Mouse (Mus musculus) intestine, embryonic 14.5 days (tissue): ENCODE results near the gene Siae. TPM values are rescaled to one million over a fixed set of nuclear protein-coding genes. Genes with fewer than 3 reads are reported as not detected.
A peak's percentile ranks its signal among the peaks of the same experiment; 100 is the strongest.

Source experiments
- ATAC-seq: fragments of 200-750 bp; cut with Nextera tagmentation; replicated peaks from 2 replicates; pipeline ENCODE4 v1.8.0; 2017; ENCODE audit warnings: low read depth, moderate number of reproducible peaks, moderate TSS enrichment, moderate library complexity; ENCODE audit not compliant: low FRiP score, low TSS enrichment
- DNase-seq: peaks from one replicate; pipeline ENCODE4 v3.0.0-alpha.2; 2018; ENCODE audit warnings: low spot score
- H3K27ac ChIP-seq: fragments of 300-500 bp; sonication (generic); 2 replicates; pipeline ENCODE4 v1.5.1; 2014; ENCODE audit warnings: low read depth, mild to moderate bottlenecking, control low read depth
- H3K27me3 ChIP-seq: fragments of 300-500 bp; sonication (generic); replicated peaks from 2 replicates; pipeline ENCODE4 v1.6.1; 2014; ENCODE audit warnings: low read length, control low read depth; ENCODE audit not compliant: control insufficient read depth, insufficient read depth
- H3K36me3 ChIP-seq: fragments of 300-500 bp; sonication (generic); 2 replicates; pipeline ENCODE4 v1.6.1; 2014; ENCODE audit warnings: low read length, control low read depth; ENCODE audit not compliant: control insufficient read depth, insufficient read depth
- H3K4me1 ChIP-seq: fragments of 300-500 bp; sonication (generic); replicated peaks from 2 replicates; pipeline ENCODE4 v1.6.1; 2014; ENCODE audit warnings: low read length, control low read depth, mixed read lengths; ENCODE audit not compliant: control insufficient read depth, insufficient read depth
- H3K4me2 ChIP-seq: fragments of 300-500 bp; sonication (generic); 2 replicates; pipeline ENCODE4 v1.6.1; 2014; ENCODE audit warnings: low read length
- H3K4me3 ChIP-seq: fragments of 300-500 bp; sonication (generic); 2 replicates; pipeline ENCODE4 v1.5.1; 2014; ENCODE audit warnings: low read depth, low read length, control low read depth, mixed read lengths
- H3K9ac ChIP-seq: fragments of 300-500 bp; sonication (generic); 2 replicates; pipeline ENCODE4 v1.6.1; 2014; ENCODE audit warnings: mild to moderate bottlenecking, low read length
- H3K9me3 ChIP-seq: fragments of 300-500 bp; sonication (generic); 2 replicates; pipeline ENCODE4 v1.6.1; 2016; ENCODE audit warnings: low read length, control low read depth; ENCODE audit not compliant: control insufficient read depth
- WGBS: fragments of 180-500 bp; shearing (Covaris S2); extraction: QIAGEN DNeasy Blood & Tissue Kit; methylation state at CpG from one replicate; pipeline ENCODE4 v1.1.7; 2014; 5-methylcytosine and 5-hydroxymethylcytosine counted together
- polyA plus RNA-seq: library from polyadenylated mRNA; unstranded; fragments of >200 nt; fragmentation: Nextera tagmentation; extraction: Ambion mirVana; gene quantifications from 2 replicates; pipeline ENCODE4 v1.2.1, GENCODE M21; 2014

The Siae gene
- polyA plus RNA-seq, 1 experiment from 2014 or later, result 12.2 TPM

DNA sequence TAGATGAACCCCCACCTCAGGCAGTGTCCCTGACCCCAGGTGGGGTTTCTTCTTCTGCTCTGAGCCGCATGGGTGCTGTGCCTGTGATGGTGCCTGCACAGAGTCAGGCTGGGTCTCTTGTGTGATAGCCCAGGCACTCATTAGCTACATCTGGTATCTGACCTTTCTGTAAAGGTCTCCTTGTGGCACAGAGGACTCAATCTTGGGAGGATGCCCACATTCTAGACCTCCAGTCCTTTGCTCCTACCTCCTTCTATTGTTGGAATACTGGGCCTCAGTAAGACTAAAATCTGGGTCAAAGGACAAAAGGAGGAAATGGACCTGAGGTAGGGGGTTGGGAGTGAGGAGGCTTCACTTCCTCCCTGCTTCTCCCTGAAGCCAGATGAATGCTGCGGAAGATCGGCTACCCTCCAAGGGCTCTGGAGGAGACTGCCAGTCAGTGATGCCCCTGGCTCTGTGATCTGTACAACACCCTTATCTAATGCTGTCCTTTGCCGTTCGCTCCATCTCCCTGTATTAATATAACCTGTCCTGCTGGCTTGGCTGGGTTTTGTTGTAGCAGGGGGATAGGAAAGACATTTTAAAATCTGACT lies 17.7 kb upstream of the Siae start:
- WGBS, result 76% methylated on average over 5 of the region's 5 CpGs
- Histone ChIP-seq H3K27ac (no peak overlapping the region), H3K4me3 (no peak overlapping the region), H3K4me2 (no peak overlapping the region), H3K9me3 (no peaks in the 10 kb centered on the region), H3K27me3 (no peaks in the 10 kb centered on the region), H3K36me3 (no peaks in the 10 kb centered on the region), H3K4me1 (no peaks in the 10 kb centered on the region), H3K9ac (no peak overlapping the region)
- DNase-seq, result no peak
- ATAC-seq, result no peak

DNA sequence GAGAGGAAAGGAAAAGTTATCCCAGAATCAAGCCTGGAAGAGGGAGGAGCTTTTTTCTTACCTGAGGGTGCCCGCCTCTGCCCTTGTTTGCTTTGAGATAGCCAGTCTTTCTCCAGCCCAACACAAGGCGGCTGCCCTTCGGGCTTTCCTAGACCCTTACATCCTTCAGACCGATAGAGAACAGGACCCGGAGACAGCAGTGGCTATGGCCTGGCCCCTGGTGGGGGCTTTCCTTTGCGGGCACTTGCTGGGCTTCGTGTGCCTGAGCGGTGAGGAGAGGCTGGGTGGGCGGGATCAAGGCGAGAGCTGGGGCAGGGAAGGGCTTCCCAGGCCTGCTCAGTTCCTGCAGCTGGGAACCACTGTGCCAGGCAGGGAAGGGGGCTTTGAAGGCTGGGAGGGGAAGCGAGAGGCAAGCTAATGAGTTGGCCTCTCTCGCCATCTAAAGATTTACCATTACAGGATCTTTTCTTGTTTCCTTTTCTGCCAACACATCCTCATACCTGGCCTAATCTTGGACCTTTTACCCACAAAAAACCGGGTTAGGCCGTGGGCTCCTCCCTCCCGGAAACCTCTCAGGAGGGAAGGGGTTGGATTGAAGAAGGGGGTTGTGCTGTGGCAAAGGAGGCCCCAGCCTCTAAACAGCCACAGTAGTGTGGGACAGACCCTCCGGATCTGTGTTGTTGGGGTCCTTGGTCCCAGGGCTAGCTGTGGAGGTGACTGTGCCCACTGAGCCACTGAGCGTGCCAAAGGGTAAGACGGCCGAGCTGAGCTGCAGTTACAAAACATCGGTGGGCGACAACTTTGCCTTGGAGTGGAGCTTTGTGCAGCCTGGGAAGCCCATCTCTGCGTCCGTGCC lies 16.1 kb upstream of the Siae start, which contains the start of gene Vsig2:
TSS of gene Vsig2 (plus strand) at position 86 of the 856 bp plus-strand sequence.
- Histone ChIP-seq H3K27me3 (0 out of 2 replicates have a peak, but pooled peaks cover 3% of the 10 kb centered on the region), H3K4me3 (no peak within 1 kb of the TSS), H3K4me2 (0 out of 2 replicates have a peak within 1 kb of the TSS, but pooled peaks have one; percentile 12), H3K9ac (no peak within 1 kb of the TSS), H3K36me3 (no peaks in the 10 kb centered on the region), H3K4me1 (peaks cover 5% of the 10 kb centered on the region), H3K9me3 (no peaks in the 10 kb centered on the region), H3K27ac (no peak within 1 kb of the TSS)
- no peak for DNase-seq
- ATAC-seq, result no peak
- WGBS, result 47% methylated on average over 23 of the region's 23 CpGs

DNA sequence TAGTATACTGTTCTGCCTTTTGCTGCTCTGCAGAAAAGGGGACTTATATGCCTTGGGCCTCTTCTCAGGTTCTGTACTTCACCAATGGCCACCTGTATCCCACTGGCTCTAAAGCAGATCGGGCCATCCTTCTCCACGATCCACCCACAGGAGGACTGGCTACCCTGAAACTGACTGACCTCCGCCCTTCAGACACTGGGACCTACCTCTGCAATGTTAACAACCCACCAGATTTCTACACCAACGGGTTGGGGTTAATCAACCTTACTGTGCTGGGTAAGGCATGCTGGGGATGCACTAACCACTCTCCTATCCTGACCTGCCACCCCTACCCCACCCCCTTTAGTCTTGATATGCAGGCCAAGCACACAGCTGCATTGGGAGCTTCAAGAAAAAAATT lies 15.3 kb upstream of the Siae start:
- no peak overlapping the region for H3K27ac ChIP-seq
- no peaks in the 10 kb centered on the region for H3K36me3 ChIP-seq
- 87% methylated on average over 4 of the region's 4 CpGs for WGBS
- H3K4me1 ChIP-seq, result peaks cover 6% of the 10 kb centered on the region
- DNase-seq (no peak), ATAC-seq (no peak)
- no peak overlapping the region for H3K9ac ChIP-seq
- H3K4me3 ChIP-seq, result no peak overlapping the region
- no peaks in the 10 kb centered on the region for H3K9me3 ChIP-seq
- H3K4me2 ChIP-seq, result no peak overlapping the region
- H3K27me3 ChIP-seq, result peaks cover 8% of the 10 kb centered on the region; the same call in 1 of the 2 replicates

DNA sequence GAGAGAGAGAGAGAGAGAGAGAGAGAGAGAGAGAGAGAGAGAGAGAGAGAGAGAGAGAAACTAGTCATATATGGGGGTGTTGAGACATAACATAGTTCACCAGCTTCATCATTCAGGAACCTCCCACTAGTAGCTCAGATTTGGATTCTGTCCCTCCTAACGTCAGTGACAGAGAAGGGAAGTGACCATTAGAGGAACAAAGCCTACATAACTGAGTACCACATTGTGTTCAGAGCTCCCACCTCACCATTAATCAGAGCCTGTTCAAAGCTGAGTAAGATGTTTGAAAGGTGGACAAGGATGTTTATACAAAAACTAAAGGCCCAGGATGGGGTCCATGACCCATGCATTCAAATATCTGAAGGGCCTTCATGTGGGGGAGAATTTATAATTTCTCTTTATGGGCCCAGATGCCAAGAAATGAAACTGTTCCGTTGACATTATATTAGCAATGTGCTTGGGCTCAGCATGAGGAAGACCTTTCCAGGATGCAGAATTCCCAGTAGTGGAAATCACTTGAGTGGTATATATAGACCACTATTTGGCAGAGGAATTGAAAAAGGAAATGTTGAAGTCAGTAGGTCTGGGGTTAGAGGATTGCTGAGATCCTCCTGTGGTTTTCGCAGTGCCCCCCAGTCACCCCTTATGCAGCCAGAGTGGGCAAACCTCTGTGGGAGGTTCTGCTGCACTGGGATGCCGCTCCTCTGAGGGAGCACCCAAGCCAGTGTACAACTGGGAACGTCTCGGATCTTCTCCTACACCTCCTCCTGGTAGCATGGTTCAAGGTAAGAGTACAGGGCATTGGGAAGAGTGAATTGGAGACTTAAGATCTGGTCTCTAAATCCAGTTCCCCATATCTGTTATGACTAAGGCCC lies 14.6 kb upstream of the Siae start:
- Histone ChIP-seq H3K27ac (no peak overlapping the region), H3K4me1 (peaks cover 6% of the 10 kb centered on the region)
- ATAC-seq, result no peak

DNA sequence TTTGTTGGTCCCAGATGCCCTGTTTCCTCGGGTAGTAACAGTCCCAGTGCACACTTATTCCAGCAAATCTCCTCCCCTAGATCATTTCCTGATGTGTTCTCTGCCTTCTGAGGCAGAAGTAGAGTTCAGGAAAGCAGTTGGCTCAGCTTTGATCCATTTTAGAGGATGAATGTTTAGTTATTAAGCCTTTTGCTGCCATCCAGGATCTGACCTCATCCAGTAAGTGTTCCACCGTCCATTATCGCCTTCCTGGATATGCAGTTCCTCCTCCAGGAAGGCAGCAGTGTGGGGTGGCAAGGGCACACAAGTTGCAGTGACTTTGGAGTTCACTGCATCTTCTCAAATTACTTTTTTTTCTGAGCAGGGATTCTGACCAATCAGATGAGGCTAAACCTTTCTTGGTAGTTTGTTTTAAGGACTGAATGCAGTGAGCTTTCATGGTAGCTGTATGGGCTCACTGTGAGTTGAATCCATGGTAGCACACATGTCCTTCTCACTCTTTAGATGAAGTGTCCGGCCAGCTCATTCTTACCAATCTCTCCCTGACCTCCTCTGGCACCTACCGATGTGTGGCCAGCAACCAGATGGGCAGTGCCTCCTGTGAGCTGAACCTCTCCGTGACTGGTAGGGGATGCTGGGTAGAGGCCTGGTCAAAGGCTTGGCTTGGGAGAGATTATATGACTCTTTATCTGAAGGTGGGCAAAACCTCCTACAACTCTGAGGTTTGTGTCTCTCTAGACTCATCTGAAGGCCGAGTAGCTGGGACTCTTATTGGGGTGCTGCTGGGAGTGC lies 13.5 kb upstream of the Siae start:
- Histone ChIP-seq H3K4me3 (no peak overlapping the region), H3K9me3 (no peaks in the 10 kb centered on the region), H3K4me1 (peaks cover 6% of the 10 kb centered on the region), H3K27ac (no peak overlapping the region), H3K9ac (no peak overlapping the region), H3K4me2 (no peak overlapping the region), H3K27me3 (peaks cover 26% of the 10 kb centered on the region), H3K36me3 (no peaks in the 10 kb centered on the region)
- ATAC-seq, result no peak
- DNase-seq, result no peak
- WGBS, result 67% methylated on average over 7 of the region's 7 CpGs

More for the DNA sequence above, 14.6 kb upstream of the Siae start:
- Histone ChIP-seq H3K4me3 (no peak overlapping the region), H3K9me3 (no peaks in the 10 kb centered on the region), H3K9ac (no peak overlapping the region), H3K27me3 (peaks cover 15% of the 10 kb centered on the region), H3K36me3 (no peaks in the 10 kb centered on the region), H3K4me2 (no peak overlapping the region)
- no peak for DNase-seq
- 73% methylated on average over 6 of the region's 6 CpGs for WGBS

DNA sequence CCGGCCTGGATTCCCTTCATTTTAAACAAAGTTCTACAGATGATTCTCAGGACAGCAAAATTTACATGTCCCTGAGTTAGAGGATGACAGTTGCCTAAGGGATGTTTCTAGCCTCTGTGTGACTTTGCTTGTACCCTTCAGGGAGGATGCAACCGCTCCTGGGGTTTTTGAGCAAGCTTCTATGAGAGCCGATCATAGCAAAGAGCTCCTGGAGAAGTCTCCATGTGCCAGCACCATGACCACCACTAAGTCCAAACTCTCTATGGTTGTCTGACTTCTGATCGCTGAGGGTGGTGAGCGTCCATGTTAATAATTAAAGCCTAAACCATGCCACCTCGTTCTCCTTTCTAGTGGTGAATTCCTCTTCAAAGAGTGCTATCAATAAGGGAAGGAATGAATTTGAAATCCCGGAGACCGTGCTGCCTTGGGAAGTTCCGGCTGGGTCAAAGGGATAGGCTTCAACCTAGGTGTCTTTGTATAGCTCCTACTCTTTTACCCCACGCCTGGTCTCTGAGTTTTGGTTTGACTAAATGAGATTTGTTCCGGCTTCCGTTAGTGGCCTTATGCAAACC lies 11.5 kb upstream of the Siae start:
- 29% methylated on average over 12 of the region's 12 CpGs for whole genome bisulfite sequencing
- ATAC-seq, result no peak

DNA sequence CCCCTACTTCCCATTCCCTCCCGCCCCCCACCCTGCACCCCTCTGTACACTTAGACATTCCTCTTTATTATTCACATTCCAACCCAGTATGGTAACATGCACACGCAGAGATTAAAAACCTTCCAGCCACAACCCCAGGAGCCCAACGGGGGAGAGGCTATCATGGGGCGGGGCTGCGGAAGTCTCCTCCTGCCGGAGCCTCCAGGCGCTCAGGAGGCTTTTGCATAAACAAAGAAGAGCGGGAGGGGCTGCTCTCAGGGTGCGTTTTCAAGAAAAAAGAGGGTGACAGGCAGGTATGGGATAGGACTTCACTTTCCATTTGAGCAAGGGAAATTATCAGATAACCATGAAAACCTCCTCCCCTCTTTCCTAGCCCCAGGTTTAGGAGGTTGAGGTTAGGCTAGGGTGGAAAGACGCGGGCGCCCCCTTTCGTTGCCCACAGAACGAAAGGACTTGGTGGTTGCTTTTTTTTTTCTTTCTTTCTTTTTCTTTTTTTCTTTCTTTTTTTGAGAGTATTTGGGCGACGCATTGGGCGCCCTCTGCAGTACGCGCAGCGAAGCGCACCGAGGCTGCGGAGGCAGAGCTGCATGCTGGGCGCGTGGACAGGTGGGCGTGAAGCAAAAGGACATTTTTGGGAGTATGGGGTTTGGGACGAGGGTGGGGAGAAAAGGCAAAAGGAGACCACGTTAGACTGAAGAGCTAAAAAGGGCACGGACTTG lies 10.9 kb upstream of the Siae start:
- Histone ChIP-seq H3K9ac (no peak overlapping the region), H3K27me3 (peaks cover 37% of the 10 kb centered on the region), H3K4me1 (peaks cover 6% of the 10 kb centered on the region), H3K4me3 (peak overlapping the region; percentile 36), H3K4me2 (peak overlapping the region; percentile 63), H3K27ac (no peak overlapping the region), H3K36me3 (no peaks in the 10 kb centered on the region), H3K9me3 (no peaks in the 10 kb centered on the region)
- DNase-seq (peak; percentile 84), ATAC-seq (peak; percentile 59; the same call in 1 of the 2 replicates)
- 3% methylated on average over 29 of the region's 29 CpGs for WGBS

More for the DNA sequence above, 11.5 kb upstream of the Siae start:
- Histone ChIP-seq H3K4me2 (peak overlapping the region; percentile 63), H3K9ac (no peak overlapping the region), H3K27ac (no peak overlapping the region), H3K4me1 (peaks cover 6% of the 10 kb centered on the region), H3K9me3 (no peaks in the 10 kb centered on the region), H3K27me3 (peaks cover 34% of the 10 kb centered on the region), H3K4me3 (peak overlapping the region; percentile 36), H3K36me3 (no peaks in the 10 kb centered on the region)
- no peak for DNase-seq
